Mouse (Mus musculus) heart, embryonic 14.5 days (tissue): Measurements from ENCODE around the gene Pik3r2. TPM values are rescaled to one million over a fixed set of nuclear protein-coding genes. Genes with fewer than 3 reads are reported as not detected.

Experiments
- ATAC-seq: fragments of 200-750 bp; cut with Nextera tagmentation; 2 replicates; pipeline ENCODE4 v1.8.0; 2017; ENCODE audit warnings: low read depth, moderate TSS enrichment; ENCODE audit not compliant: insufficient number of reproducible peaks, insufficient read depth, low FRiP score
- H3K27ac ChIP-seq, 2 experiments: fragments of 200-500 bp in 1 of 2; fragments of 300-500 bp in 1 of 2; sonication (generic) in 1 of 2; replicated peaks in 1 of 2; 2 replicates each; pipeline ENCODE4 v1.5.1; 2012 to 2014; ENCODE audit warnings: low read depth in 2 of 2, low read length in 2 of 2, control low read depth in 1 of 2, mild to moderate bottlenecking in 1 of 2, mixed read lengths in 1 of 2; ENCODE audit not compliant: control insufficient read depth in 1 of 2, insufficient read depth in 1 of 2
- H3K27me3 ChIP-seq: fragments of 300-500 bp; sonication (generic); 2 replicates; pipeline ENCODE4 v1.6.1; 2014; ENCODE audit warnings: mild to moderate bottlenecking, low read length, control low read depth; ENCODE audit not compliant: control insufficient read depth, insufficient read depth
- H3K36me3 ChIP-seq: fragments of 300-500 bp; sonication (generic); 2 replicates; pipeline ENCODE4 v1.6.1; 2014; ENCODE audit warnings: mild to moderate bottlenecking, control low read depth, low read length, mixed read lengths; ENCODE audit not compliant: control insufficient read depth, insufficient read depth
- H3K4me1 ChIP-seq, 2 experiments: fragments of 200-500 bp in 1 of 2; fragments of 300-500 bp in 1 of 2; sonication (generic) in 1 of 2; 2 replicates each; pipeline ENCODE4 v1.6.1; 2012 to 2014; ENCODE audit warnings: low read length in 2 of 2, control low read depth in 1 of 2, mixed read lengths in 1 of 2; ENCODE audit not compliant: control insufficient read depth in 2 of 2, insufficient read depth in 2 of 2
- H3K4me2 ChIP-seq: fragments of 300-500 bp; sonication (generic); 2 replicates; pipeline ENCODE4 v1.6.1; 2014; ENCODE audit warnings: mild to moderate bottlenecking, low read length
- H3K4me3 ChIP-seq, 2 experiments: fragments of 200-500 bp in 1 of 2; fragments of 300-500 bp in 1 of 2; sonication (generic) in 1 of 2; 2 replicates each; pipeline ENCODE4 v1.5.1; 2012 to 2014; ENCODE audit warnings: low read length in 2 of 2, mild to moderate bottlenecking in 2 of 2, control low read depth in 1 of 2, low read depth in 1 of 2, moderate library complexity in 1 of 2; ENCODE audit not compliant: control insufficient read depth in 1 of 2, insufficient read depth in 1 of 2
- H3K9ac ChIP-seq: fragments of 300-500 bp; sonication (generic); 2 replicates; pipeline ENCODE4 v1.6.1; 2014; ENCODE audit warnings: mild to moderate bottlenecking, low read length
- H3K9me3 ChIP-seq: fragments of 300-500 bp; sonication (generic); 2 replicates; pipeline ENCODE4 v1.6.1; 2016; ENCODE audit warnings: low read length, control low read depth; ENCODE audit not compliant: control insufficient read depth
- WGBS: fragments of 180-500 bp; shearing (Covaris S2); extraction: QIAGEN DNeasy Blood & Tissue Kit; methylation state at CpG from one replicate; pipeline ENCODE4 v1.1.7; 2014; 5-methylcytosine and 5-hydroxymethylcytosine counted together
- polyA plus RNA-seq: library from polyadenylated mRNA; unstranded; fragments of >200 nt; fragmentation: Nextera tagmentation; extraction: Ambion mirVana; gene quantifications from 2 replicates; pipeline ENCODE4 v1.2.1, GENCODE M21; 2014

Pik3r2 gene
- polyA plus RNA-seq, 1 experiment from 2014 or later, result 26.7 TPM

DNA sequence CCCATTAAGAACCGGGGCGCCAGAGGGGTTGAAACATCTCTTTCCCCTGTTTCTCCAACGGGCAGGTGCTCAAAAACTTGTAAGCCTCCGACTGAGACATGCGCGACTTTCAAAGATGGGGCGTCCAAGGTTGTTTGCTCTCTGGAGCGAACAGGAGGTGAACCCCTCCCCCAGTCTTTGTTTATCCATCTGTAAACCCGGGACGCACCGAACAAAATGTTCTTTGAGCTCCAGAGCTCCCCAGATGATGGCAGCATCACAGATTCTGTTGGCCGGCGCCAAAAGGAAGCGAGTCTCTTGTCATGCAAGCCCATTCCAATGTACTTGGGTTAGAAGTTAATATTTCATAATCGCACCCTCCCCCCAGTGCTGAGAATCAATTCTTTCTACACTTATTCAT is 21.8 kb upstream of the Pik3r2 start:
- Histone ChIP-seq H3K27ac (no peak overlapping the region), H3K4me1 (peaks cover 4 to 8% of the 10 kb centered on the region in 2 experiments; a peak in 3 of 4 replicates), H3K36me3 (no peaks in the 10 kb centered on the region), H3K4me2 (peak overlapping the region; percentile 66; the same call in 1 of the 2 replicates), H3K9ac (no peak overlapping the region), H3K4me3 (peak overlapping the region; percentile 50 to 52; a peak in 2 of 4 replicates), H3K9me3 (no peaks in the 10 kb centered on the region), H3K27me3 (peaks cover 58% of the 10 kb centered on the region)
- WGBS, result 16% methylated on average over 15 of the region's 15 CpGs
- ATAC-seq, result no peak

DNA sequence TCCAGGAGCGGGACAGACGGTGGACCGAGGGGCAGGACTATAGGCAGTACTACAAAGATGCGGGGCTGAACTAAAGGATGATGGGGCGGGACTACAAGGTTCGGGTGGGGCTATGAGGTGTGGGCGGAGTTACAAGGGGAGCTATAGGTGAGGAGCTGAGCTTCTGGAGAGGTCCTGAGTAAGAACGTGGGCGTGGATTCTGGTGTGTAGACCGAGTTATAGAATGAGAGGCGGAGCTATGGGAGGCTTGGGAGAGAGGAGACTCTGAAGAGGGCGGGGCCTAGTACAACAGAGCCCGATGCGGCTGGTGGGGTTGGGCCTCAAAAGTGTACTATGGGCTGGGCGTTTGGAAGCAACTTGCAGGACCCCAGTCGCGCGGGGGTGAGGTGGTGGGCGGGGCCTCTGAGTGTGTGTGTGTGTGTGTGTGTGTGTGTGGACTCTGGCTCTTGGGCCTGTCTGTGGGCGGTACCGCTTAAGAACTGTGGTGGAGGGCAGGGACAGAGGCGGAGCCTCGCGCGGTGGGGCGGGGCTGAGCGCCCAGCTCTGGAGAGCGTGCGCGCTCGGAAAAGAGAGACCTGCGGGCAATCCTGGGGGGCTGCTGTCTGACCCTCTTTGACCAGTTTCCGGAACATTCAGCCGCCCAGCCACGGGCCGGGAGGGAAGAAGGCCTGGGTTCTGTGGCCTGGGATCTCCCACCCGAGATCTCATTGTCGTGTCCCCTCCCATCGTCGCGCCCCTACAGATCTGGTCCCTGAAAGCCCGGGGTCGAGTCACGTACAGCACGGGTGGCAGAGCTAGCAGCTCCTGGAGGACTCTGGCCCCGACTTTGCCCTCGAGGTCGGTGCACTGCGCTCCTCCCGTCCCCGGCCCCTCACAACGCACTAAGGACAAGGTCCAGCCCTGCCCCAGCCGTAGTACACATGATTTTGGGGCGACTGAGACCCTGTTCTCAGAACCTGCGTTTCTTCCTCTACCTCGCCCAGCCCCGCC is 20.9 kb upstream of the Pik3r2 start:
- H3K27me3 ChIP-seq, result peaks cover 55% of the 10 kb centered on the region
- no peak overlapping the region for H3K27ac ChIP-seq
- ATAC-seq, result peak; percentile 76

DNA sequence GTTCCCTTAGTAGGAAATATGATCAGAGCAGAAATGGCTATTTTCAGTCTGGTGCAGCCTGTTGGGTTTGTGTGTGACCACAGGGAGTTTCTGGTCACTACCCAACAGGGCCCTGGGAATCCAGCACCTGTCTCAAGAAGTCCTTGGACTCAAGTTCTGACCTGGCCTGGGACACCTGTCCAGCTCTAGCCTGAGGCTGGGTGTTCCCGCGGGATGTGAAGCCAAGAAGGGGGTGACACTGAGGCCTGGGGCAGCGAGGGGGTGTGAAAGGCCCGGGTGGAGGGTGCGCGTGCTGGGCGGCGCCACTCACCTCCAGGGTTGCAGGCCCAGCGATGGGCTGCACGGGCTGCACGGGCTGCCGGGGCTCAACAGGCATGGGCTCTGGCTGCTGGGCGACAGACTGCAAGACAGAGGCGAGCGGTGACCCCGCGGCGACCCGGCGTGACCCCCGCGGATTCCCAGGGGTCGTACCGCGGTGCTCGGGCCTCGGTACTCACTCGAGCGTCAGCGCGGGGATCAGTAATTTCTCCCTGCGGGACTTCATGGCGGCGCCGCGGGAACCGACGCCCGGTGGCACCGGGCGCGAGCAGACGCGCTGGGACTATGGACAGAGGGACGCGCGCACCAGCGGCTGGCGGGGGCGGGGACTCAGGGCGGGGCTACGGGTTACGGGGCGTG is 20.0 kb upstream of the Pik3r2 start:
- Histone ChIP-seq H3K9me3 (no peaks in the 10 kb centered on the region), H3K36me3 (no peaks in the 10 kb centered on the region), H3K4me3 (peak overlapping the region; percentile 50 to 52), H3K4me1 (peaks cover 10 to 19% of the 10 kb centered on the region in 2 experiments; a peak in 3 of 4 replicates), H3K9ac (peak overlapping the region; percentile 74), H3K27ac (no peak overlapping the region), H3K4me2 (peak overlapping the region; percentile 66), H3K27me3 (peaks cover 52% of the 10 kb centered on the region)
- 5% methylated on average over 54 of the region's 54 CpGs for WGBS
- ATAC-seq, result no peak

More for the DNA sequence above, 20.9 kb upstream of the Pik3r2 start:
- peak overlapping the region; percentile 74 for H3K9ac ChIP-seq
- H3K4me1 ChIP-seq, result peaks cover 10 to 14% of the 10 kb centered on the region in 2 experiments; a peak in 3 of 4 replicates
- H3K4me2 ChIP-seq, result peak overlapping the region; percentile 66
- no peaks in the 10 kb centered on the region for H3K9me3 ChIP-seq
- H3K36me3 ChIP-seq, result no peaks in the 10 kb centered on the region
- H3K4me3 ChIP-seq, result peak overlapping the region; percentile 50 to 52
- WGBS, result under 1% methylated on average over 57 of the region's 57 CpGs

DNA sequence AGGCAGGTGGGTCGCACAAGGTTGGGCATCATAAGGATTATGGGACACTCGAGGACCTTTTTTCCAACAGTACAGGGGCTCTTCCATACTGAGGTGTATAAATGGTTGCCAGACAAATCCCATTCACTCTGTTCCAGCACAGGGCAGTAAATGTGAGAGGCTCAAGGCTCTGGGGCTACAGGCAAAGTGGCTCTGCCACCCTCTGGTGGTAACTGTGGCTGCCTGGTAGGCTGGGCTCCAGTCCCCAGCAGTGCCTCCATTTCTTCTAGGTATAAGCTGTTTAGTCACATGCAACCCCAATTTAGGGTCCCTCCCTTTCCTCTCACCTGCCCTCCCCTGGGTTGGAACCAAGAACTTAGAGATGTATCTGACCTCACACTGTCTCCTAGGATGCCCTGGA is 18.9 kb upstream of the Pik3r2 start:
- no peak overlapping the region for H3K4me3 ChIP-seq
- H3K4me1 ChIP-seq, result peaks cover 10 to 28% of the 10 kb centered on the region in 2 experiments; a peak in 3 of 4 replicates
- H3K4me2 ChIP-seq, result no peak overlapping the region
- 91% methylated on average over 2 of the region's 2 CpGs for WGBS
- H3K9ac ChIP-seq, result no peak overlapping the region
- ATAC-seq, result no peak
- H3K27me3 ChIP-seq, result peaks cover 44% of the 10 kb centered on the region
- H3K9me3 ChIP-seq, result no peaks in the 10 kb centered on the region
- H3K27ac ChIP-seq, result no peak overlapping the region
- no peaks in the 10 kb centered on the region for H3K36me3 ChIP-seq

DNA sequence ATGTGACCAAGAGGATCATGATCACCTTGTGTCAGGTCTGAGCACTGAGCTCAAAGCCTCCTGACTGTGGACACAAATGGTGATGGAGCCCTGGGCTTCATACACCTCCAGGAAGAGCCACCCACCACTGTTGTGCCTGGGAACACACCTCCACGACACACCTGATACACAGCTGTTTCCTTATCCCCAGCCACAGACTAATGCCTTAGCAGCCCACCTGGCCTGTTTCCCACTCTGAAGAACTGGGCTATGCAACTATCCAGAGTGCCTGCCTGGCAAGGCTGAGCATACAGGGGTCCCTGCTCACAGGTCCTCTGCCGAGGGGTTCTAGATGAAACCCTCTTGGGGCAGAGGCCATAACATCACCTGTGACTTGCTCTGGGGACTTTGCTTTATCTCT is 17.7 kb upstream of the Pik3r2 start:
- no peaks in the 10 kb centered on the region for H3K36me3 ChIP-seq
- H3K4me3 ChIP-seq, result no peak overlapping the region
- H3K4me1 ChIP-seq, result peaks cover 10 to 28% of the 10 kb centered on the region in 2 experiments; a peak in 3 of 4 replicates
- H3K9me3 ChIP-seq, result no peaks in the 10 kb centered on the region
- H3K27ac ChIP-seq, result no peak overlapping the region
- H3K4me2 ChIP-seq, result no peak overlapping the region
- 70% methylated on average over 2 of the region's 2 CpGs for WGBS
- ATAC-seq, result no peak
- H3K9ac ChIP-seq, result no peak overlapping the region
- H3K27me3 ChIP-seq, result peaks cover 33% of the 10 kb centered on the region

DNA sequence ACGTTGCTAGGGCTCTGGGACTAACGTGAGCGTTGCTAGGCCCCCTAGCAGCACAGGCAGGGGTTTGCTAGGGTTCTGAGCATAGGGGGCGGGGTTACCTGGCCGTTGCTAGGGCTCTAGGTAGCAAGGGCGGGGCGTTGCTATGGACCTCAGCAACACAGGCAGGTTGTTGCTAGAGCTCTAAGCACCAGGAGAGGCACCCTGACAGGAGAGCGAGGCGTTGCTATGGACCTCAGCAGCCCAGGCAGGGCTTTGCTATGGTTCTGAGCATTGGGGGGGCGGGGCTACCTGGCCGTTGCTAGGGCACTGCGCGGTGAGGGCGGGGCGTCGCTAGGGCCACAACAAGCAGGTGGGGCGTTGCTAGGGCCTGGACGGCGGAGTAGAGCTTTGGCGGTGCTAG is 16.2 kb upstream of the Pik3r2 start:
- under 1% methylated on average over 20 of the region's 20 CpGs for WGBS
- peak overlapping the region in 1 of 2 experiments; percentile 31; a peak in 1 of 4 replicates for H3K27ac ChIP-seq
- peaks cover 11 to 31% of the 10 kb centered on the region in 2 experiments; a peak in 3 of 4 replicates for H3K4me1 ChIP-seq
- peak overlapping the region; percentile 39; the same call in 1 of the 2 replicates for H3K9ac ChIP-seq
- H3K4me2 ChIP-seq, result peak overlapping the region; percentile 84
- no peaks in the 10 kb centered on the region for H3K9me3 ChIP-seq
- H3K27me3 ChIP-seq, result peaks cover 23% of the 10 kb centered on the region
- 0 out of 2 replicates have a peak, but pooled peaks have one; percentile 2 for ATAC-seq
- H3K36me3 ChIP-seq, result 0 out of 2 replicates have a peak, but pooled peaks cover 5% of the 10 kb centered on the region
- peak overlapping the region; percentile 69 to 74 for H3K4me3 ChIP-seq

DNA sequence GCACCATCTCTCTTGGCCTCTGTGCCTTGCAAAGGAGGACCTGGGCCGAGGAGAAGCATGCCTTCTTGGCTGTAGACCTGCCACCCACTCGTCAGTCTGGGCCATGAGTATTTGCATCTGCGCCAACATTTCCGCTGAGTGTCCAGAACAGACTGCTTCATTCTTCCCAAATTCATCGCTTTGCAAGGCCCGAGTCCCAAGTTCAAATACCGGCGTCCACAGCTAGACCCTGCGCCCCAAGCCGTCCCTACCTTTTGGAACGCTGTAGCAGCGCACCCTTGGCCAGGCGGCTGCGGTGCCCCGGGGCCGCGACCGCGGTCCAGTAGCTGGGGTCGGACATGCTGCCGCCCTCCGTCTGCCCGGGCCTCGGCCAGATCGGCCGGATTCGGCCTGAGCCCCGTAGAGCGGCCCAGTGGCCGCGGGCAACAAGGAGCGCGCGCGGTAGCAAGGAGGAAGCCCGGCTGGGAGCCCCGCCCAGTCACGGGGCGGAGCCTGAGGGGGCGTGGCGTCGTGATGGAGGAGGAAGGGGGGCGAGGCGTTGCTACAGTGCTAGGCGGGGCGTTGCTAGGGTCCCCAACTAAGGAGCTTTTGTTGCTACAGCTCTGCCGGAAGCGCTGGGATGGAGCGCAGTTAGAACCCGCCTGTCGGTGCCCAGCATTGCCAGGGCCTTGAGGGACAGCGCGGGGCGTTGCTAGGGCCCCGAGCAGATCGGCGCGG is 15.6 kb upstream of the Pik3r2 start:
- ATAC-seq, result peak; percentile 80
- Histone ChIP-seq H3K4me1 (peaks cover 13 to 29% of the 10 kb centered on the region in 2 experiments; a peak in 3 of 4 replicates), H3K27ac (peak overlapping the region in 1 of 2 experiments; percentile 51; a peak in 1 of 4 replicates)

More for the DNA sequence above, 15.6 kb upstream of the Pik3r2 start:
- Histone ChIP-seq H3K9me3 (no peaks in the 10 kb centered on the region), H3K4me2 (peak overlapping the region; percentile 84), H3K27me3 (peaks cover 23% of the 10 kb centered on the region), H3K36me3 (peaks cover 9% of the 10 kb centered on the region), H3K9ac (peak overlapping the region; percentile 85), H3K4me3 (peak overlapping the region; percentile 69 to 74)
- WGBS, result 3% methylated on average over 57 of the region's 58 CpGs
